Mouse (Mus musculus) MEL (cell line): ENCODE results near the gene Fbn1.

Source experiments
- CTCF ChIP-seq, 3 experiments: IDR thresholded peaks in 2 of 3; conservative IDR thresholded peaks in 1 of 3; 2 replicates each; pipeline ENCODE4 v1.5.1; 2011 to 2012; ENCODE audit warnings: low read length in 3 of 3, low read depth in 2 of 3, mild to moderate bottlenecking in 2 of 3, improper control_type of control experiment in 1 of 3, inconsistent platforms in 1 of 3, mixed read lengths in 1 of 3, moderate library complexity in 1 of 3; ENCODE audit not compliant: control insufficient read depth in 1 of 3, insufficient read depth in 1 of 3, poor library complexity in 1 of 3, severe bottlenecking in 1 of 3
- ELF1 ChIP-seq: IDR thresholded peaks from 2 replicates; pipeline ENCODE4 v1.6.1; 2014; ENCODE audit warnings: low read depth, mild to moderate bottlenecking, inconsistent platforms, low read length, improper control_type of control experiment, moderate library complexity
- MAFK ChIP-seq: IDR thresholded peaks from 2 replicates; pipeline ENCODE4 v1.6.1; 2011; ENCODE audit warnings: low read depth, mild to moderate bottlenecking, low read length, improper control_type of control experiment, borderline replicate concordance
- POLR2A ChIP-seq, 2 experiments: IDR thresholded peaks; 2 replicates each; pipeline ENCODE4 v1.6.1; 2011 to 2012; ENCODE audit warnings: low read length in 2 of 2, mild to moderate bottlenecking in 2 of 2, control low read depth in 1 of 2, improper control_type of control experiment in 1 of 2, low read depth in 1 of 2, moderate library complexity in 1 of 2; ENCODE audit not compliant: control insufficient read depth in 1 of 2, insufficient read depth in 1 of 2, poor library complexity in 1 of 2
- POLR2AphosphoS5 ChIP-seq: IDR thresholded peaks from 2 replicates; pipeline ENCODE4 v1.6.1; 2012; ENCODE audit warnings: low read depth, borderline replicate concordance, mild to moderate bottlenecking, inconsistent platforms, low read length, moderate library complexity, mixed read lengths
- USF1 ChIP-seq: IDR thresholded peaks from 2 replicates; pipeline ENCODE4 v1.6.1; 2014; ENCODE audit warnings: low read depth, mild to moderate bottlenecking, inconsistent platforms, low read length, improper control_type of control experiment, moderate library complexity

- TF ChIP-seq POLR2A (IDR thresholded peaks at IDR 0.05; ENCODE audit: control insufficient read depth in 1 of 2, insufficient read depth in 1 of 2, low read depth in 1 of 2, low read length in 2 of 2, poor library complexity in 1 of 2), result no peak
- TF ChIP-seq ELF1, result no peak
- no peak for TF ChIP-seq CTCF (IDR thresholded peaks at IDR 0.05 in 2 of 3, conservative IDR thresholded peaks at IDR 0.05 in 1 of 3; ENCODE audit: control insufficient read depth in 1 of 3, insufficient read depth in 1 of 3, low read depth in 2 of 3, low read length in 3 of 3, poor library complexity in 1 of 3, severe bottlenecking in 1 of 3)
- no peak for TF ChIP-seq MAFK
- no peak for TF ChIP-seq POLR2AphosphoS5
- no peak for TF ChIP-seq USF1
Measured at GRCm38 (mm10) chr2:125449361-125449760, 58.4 kb downstream of the Fbn1 start.
